Mouse (Mus musculus) brain, embryonic 14.5 days (tissue): ENCODE measurements around the gene Shbg. TPM values are rescaled to one million over a fixed set of nuclear protein-coding genes. Genes with fewer than 3 reads are reported as not detected.
"Not testable (repeated sequence)": the region's sequence is repeated elsewhere in the genome, so short reads cannot be mapped to it uniquely, and the experiment has no call there.

Experiments
- DNase-seq: peaks from one replicate; pipeline ENCODE4 v3.0.0-alpha.2; 2011; ENCODE audit warnings: low read depth
- CTCF ChIP-seq: fragments of 200-500 bp; IDR thresholded peaks from 2 replicates; pipeline ENCODE4 v1.5.1; 2012; ENCODE audit warnings: inconsistent platforms, mild to moderate bottlenecking, moderate library complexity, borderline replicate concordance; ENCODE audit not compliant: insufficient read depth, insufficient read length; ENCODE audit errors: extremely low read depth
- POLR2A ChIP-seq: fragments of 200-500 bp; IDR thresholded peaks from 2 replicates; pipeline ENCODE4 v1.6.1; 2012; ENCODE audit warnings: mild to moderate bottlenecking, inconsistent platforms, borderline replicate concordance; ENCODE audit not compliant: poor library complexity, insufficient read depth, insufficient read length, severe bottlenecking; ENCODE audit errors: extremely low read depth
- polyA plus RNA-seq: library from polyadenylated mRNA; depleted of rRNA; stranded (reverse); fragments of >200 nt; gene quantifications from 2 replicates; pipeline ENCODE4 v1.2.3, GENCODE M21; 2012

Shbg gene
- polyA plus RNA-seq, 1 experiment: not detected

DNA sequence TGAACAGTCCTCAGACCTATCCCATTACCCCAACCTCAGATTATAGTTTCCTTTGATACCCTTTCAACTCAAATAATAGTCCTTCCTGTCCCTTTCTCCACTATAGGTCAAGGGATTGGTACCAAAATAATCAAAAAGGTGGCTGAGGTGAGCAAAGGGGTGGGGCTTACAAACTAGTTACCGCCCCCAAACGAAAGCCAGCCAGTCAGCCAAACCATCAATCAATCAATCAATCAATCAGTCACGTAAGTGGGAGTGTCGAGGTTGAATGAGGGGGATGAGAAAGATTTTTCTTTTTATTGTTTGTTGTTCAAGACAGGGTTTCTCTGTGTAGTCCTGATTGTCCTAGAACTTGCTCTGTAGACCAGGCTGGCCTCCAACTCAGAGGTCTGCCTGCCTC lies 5.3 kb upstream of the Shbg start:
- TF ChIP-seq POLR2A: no peak
- TF ChIP-seq CTCF: no peak
- no peak for DNase-seq

DNA sequence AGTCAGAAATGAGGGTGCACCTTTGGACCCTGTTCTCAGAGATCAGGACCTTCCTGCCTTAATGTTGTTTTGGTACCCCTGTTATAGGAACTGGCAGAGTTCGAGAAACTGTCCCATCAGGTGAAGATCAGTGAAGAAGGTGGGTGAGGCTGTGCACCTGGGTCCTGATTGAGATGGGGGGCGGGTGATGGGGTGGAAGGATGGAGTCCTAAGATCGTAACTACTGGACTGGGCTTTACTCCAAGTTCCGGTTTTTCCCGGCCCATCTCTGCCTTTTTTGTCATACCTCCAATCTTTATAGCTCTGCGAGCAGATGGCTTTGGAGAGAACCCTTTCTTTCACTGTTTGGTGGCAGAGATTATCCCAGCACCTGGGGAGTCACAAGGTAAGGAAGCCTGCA lies 4.7 kb upstream of the Shbg start:
- DNase-seq: peak; percentile 19
- TF ChIP-seq POLR2A (no peak), CTCF (no peak)

DNA sequence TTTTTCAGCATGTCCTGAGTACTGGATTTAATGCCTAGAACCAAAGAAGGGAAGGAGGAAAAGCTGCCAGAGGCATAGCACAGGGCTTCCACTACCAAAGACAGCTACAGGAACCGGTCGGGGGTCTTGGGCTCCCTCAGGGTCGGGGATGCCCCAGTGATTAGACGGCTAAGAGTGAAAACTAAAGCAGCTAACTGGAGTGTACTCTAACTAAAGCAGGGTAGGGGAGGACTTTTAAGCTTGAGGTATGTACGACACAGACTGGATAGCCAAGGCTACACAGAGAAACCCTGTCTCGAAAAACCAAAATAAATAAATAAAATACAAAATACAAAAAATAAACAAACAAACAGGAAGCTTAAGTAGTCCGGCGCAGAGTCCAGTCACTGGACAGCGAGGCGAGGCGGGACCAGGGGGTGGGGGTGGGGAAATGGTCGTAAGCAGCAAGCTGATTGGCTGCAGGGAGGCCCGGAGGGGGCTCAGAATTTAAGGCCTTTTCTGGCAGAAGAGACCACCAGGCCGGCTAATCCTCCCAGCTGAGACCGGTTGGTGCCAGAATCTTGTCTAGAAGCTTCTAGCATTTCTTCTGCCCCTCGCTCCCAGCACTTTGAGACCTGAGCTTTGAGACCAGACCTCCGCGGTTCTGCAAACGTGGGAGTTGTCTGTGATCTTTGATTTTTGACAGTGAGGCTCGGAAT lies 4.0 kb upstream of the Shbg start, which contains the start of gene Sat2:
Gene Sat2, plus strand, starts transcription at position 454 of the 698 bp plus-strand sequence.
- TF ChIP-seq POLR2A (peak; percentile 26; the same call in 1 of the 2 replicates), CTCF (no peak)
- DNase-seq: peak; percentile 95

DNA sequence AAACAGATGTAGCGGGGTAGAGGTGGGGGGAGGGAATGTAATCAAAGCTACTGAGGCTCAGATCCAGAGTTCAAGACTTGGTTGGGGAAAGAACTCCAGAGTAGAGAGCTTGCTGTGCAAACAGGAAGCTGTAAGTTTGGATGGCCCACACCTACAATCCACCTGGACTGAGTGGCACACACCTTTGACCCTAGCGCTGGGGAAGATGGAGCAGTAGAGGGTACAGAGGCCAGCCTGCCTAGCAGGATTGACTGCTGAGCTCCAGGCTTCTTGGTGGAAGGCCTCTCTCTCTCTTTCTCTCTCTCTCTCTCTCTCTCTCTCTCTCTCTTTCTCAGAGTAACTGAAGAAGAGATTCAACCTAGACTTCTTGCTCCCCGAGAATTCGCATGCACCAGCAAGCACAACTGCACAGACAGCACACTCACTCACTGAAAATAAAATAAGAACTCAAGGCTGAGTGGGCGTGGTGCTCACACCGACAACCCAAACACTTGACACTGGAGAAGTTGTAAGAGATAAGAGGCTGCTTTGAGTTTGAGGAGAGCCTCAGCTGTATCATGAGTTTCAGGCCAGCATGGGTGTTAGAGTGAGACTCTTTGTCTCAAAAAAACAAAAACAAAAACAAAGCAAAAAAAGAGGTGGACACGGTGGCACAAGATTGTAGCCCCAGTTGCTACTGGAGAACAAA lies 2.8 kb upstream of the Shbg start:
- TF ChIP-seq POLR2A (no peak), CTCF (no peak)
- DNase-seq: no peak

DNA sequence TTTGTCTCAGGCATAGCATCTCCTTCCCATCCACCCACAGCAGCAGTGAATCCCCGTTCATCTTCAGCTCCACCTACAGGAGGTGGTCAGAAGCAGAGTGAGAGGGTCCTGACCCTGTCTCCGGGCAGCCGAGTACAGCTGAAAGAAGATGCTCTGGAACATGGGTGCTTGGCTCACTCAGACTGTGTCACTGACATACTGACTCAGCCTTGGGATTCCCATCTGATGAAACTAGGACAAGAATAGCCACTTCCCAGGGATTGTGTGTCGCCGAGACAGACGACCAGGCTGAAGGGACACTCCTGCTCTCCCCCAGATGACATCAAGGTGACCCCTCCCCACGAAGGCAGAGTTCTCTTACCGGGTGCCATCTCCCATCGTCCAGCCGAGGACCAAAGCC lies 924 bp downstream of the Shbg start:
- no peak for DNase-seq
- TF ChIP-seq POLR2A (no peak), CTCF (no peak)

DNA sequence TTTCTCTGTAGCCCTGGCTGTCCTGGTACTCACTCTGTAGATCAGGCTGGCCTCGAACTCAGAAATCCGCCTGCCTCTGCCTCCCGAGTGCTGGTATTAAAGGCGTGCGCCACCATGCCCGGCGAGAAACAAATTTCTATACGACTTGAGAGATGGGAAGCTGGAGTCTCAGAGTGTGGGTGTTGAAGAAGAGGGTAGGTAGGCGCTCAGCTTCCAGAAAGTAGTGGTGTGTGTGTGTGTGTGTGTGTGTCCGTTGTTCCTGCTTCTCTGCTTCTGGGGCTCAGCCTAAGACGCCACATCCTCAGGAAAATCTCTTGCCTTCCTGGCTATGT lies 3.5 kb downstream of the Shbg start:
- not testable (repeated sequence) for DNase-seq

DNA sequence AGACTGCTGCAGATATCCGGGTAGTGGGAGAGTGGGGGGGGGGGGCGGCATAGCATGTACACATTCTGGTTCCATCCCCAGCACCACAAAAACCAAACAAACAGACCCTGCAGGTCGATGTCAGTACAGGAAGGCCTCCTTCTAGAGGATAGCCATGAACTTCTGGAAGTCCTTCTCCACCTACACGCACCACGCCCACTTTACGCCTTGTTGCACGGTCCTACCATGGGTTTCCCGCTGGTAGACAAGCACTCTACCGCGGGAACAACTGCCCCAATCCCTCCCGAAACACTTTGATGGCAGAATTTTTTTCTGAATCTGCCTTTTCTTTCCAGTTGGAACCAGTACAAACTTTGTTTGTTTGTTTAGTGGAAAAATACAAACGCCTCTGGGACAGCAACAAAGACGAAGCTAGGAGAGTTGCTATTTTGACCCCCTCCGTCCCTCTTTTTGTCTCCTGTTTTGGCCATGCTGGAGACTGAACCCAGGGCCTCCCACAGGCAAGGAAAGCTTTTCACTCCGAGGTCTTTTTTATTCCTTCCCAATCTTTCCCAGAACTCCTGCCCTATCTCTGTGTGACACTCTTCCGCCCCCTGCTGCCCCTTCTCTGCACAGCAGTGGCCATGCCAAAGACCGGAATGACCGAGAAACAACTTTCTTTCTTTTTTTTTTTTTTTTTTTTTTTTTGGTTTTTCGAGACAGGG lies 4.0 kb downstream of the Shbg start:
- peak; percentile 85 for DNase-seq
- TF ChIP-seq POLR2A (no peak), CTCF (peak; percentile 88)

DNA sequence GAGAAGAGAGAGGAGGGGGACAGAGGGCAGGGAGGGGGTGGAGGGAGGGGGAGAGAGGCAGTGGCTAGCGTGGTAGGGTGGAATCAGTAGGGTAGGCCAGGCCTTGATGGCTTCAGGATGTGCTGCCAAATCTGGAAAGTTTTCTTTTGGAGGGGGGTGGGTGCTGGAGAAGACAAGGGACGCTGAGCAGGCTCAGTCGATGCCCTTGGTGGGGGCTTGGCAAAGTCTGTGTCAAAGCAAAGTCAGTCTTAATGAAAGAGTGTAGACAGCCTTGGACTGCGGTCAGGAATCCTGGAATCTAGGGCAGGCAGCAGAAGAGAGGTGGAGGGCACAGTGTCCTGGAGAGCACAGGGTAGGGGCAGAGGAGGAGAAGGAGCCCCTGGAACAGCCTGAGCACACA lies 6.8 kb downstream of the Shbg start:
- no peak for DNase-seq
- no peak for TF ChIP-seq CTCF
- TF ChIP-seq POLR2A: no peak

DNA sequence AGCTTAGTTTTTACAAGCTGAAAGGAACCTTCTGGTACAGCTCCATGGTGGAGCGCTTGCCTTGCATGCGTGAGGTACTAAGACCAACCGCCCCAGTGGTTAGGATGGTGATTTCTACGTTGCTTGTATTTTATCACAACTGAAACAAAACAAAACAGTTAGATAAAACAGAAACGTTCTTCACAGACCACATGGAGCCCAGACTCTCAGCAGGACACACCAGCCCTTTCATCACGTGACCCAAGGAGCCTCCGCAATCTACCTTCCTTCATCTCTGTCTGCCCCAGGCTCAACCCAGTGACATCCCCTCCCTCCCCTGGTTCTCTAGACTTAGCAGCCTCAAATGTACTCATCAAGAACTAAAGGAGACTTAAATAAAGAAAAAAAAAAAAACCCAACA lies 8.3 kb downstream of the Shbg start:
- no peak for DNase-seq
- TF ChIP-seq CTCF (no peak), POLR2A (no peak)

DNA sequence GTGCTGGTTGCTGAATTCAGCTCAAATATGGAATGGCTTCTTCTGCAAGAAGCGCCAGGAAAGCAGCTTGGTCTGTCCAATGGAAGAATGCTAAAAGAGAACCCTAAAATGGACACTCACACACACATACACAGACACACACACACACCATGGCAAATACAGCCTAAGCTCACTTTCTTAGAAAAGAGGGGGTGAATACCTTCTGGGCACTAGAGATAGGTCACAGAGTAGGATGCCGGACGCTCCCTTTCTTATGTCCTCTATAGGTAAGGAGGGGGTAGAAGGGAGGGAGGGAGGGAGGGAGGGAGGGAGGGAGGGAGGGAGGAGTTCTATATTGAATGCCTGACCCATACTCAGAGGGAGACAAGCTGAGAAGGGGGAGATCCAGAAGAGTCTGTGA lies 9.2 kb downstream of the Shbg start:
- no peak for DNase-seq
- no peak for TF ChIP-seq CTCF
- TF ChIP-seq POLR2A: no peak

DNA sequence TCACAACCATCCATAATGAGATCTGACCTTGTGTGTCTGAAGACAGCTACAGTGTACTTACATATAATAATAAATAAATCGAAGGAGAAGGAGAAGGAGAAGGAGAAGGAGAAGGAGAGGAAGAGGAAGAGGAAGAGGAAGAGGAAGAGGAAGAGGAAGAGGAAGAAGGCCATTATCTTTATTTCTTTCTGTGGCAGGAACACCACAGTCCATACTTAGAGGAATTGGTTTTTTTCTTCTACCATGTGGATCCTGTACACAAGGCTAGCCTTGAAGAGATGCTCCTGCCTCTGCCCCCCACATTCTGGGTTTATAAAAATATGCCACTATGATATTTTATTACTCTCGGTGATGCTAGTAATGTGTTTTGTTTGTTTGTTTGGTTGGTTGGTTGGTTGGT lies 10.9 kb downstream of the Shbg start:
- no peak for DNase-seq
- no peak for TF ChIP-seq POLR2A
- no peak for TF ChIP-seq CTCF

DNA sequence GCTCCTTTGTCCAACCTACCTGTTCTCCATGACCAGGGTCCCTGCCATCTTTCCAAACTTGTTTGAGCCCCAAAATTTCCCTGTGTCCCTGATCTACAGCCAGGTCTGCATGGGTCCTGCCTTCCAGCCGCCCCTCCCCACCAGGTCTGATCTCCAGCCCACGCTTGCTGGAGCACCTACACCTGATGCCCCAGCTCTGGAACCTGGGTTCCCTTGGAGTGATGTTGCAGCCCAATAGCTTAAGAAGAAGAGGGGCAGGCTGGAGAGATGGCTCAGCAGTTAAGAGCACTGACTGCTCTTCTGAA lies 11.3 kb downstream of the Shbg start:
- no peak for DNase-seq

More for the DNA sequence above, 11.3 kb downstream of the Shbg start:
- no peak for TF ChIP-seq POLR2A
- TF ChIP-seq CTCF: no peak
